ENCODE assay signal across 11 mouse cellular contexts in the genomic region with DNA sequence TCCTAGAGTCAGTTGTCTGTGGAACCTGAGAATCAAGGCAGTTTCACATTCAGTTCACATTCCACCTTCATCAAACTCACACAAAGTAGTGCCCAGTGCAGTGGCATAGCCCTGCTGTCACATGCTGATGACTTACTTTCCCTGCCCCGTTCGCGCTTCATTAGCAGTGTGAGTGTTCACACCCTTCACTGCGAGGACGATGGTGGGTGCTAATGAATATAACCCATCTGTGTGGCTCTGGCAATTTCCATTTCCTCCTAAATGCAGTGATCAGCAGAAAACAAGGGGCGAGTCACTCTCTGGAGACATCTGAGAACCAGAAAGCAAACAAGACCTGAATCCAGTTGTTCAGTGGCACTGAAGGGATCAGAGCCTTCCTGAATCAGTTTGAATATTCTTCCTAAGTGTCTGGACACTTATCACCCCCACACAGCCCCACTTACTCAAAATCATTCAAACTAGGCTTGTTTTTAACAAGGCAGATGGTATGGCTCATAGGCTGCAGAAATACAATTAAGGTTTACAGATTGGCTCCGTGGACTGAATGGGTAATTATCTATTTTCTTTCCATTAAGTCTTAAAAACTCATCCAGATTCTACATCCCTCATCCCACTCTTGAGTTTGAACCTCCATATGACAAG.
DNase-seq lines count a peak whose midpoint lies in the region; ATAC-seq lines count a peak whose summit lies in the region.
"Had no signal": no experiment of that assay in that cellular context is flagged by ENCODE, and none has a peak within 500 bp of the region (broad histone marks: within the 10 kb centered on the region; RNA-seq: fewer than 3 reads in every experiment).

No protein-coding gene starts in this region.

- no peak overlapping the region for H3K9ac ChIP-seq in kidney, embryonic 15.5 days
- no peak overlapping the region for H3K9ac ChIP-seq in kidney, embryonic 16.5 days (replicated peaks; ENCODE audit: low read length)
- H3K9ac ChIP-seq in hindbrain, embryonic 14.5 days = no peak overlapping the region
- no peak overlapping the region for H3K9ac ChIP-seq in neural tube, embryonic 14.5 days (replicated peaks; ENCODE audit: low read depth, low read length)
- H3K9ac ChIP-seq: embryonic facial prominence, embryonic 15.5 days; limb, embryonic 13.5 days had no signal

- 0 out of 2 replicates have a peak, but pooled peaks have one; percentile 18 for ATAC-seq in kidney, embryonic 15.5 days (replicated peaks; ENCODE audit: low FRiP score)
- no peak; the same call in 1 of the 2 replicates for ATAC-seq in kidney, embryonic 16.5 days (ENCODE audit: low FRiP score, low TSS enrichment)
- ATAC-seq in hindbrain, embryonic 14.5 days (ENCODE audit: low FRiP score) = peak; percentile 60; the same call in 1 of the 2 replicates
- ATAC-seq in neural tube, embryonic 14.5 days (ENCODE audit: low read depth) = peak; percentile 52; the same call in 1 of the 2 replicates

- no peak overlapping the region for H3K4me3 ChIP-seq in kidney, embryonic 15.5 days (replicated peaks)
- H3K4me3 ChIP-seq in kidney, embryonic 16.5 days (ENCODE audit: low read length) = no peak overlapping the region
- no peak overlapping the region for H3K4me3 ChIP-seq in forebrain, embryonic 10.5 days
- no peak overlapping the region for H3K4me3 ChIP-seq in hindbrain, embryonic 14.5 days (replicated peaks; ENCODE audit: low read length)
- no peak overlapping the region for H3K4me3 ChIP-seq in neural tube, embryonic 14.5 days (ENCODE audit: low read depth, low read length)
- H3K4me3 ChIP-seq: embryonic facial prominence, embryonic 15.5 days; limb, embryonic 13.5 days; myocyte had no signal

- WGBS in kidney, embryonic 15.5 days = 32% methylated on average over 7 of the region's 7 CpGs
- WGBS in kidney, embryonic 16.5 days = 31% methylated on average over 7 of the region's 7 CpGs
- WGBS in forebrain, embryonic 10.5 days = 73% methylated on average over 7 of the region's 7 CpGs
- 30% methylated on average over 7 of the region's 7 CpGs for WGBS in hindbrain, embryonic 14.5 days
- WGBS in neural tube, embryonic 14.5 days = 28% methylated on average over 7 of the region's 7 CpGs

- no peaks in the 10 kb centered on the region for H3K9me3 ChIP-seq in kidney, embryonic 15.5 days (replicated peaks)
- H3K9me3 ChIP-seq in kidney, embryonic 16.5 days (ENCODE audit: low read length) = no peaks in the 10 kb centered on the region
- no peaks in the 10 kb centered on the region for H3K9me3 ChIP-seq in forebrain, embryonic 10.5 days
- no peaks in the 10 kb centered on the region for H3K9me3 ChIP-seq in hindbrain, embryonic 14.5 days (ENCODE audit: control insufficient read depth, low read length)
- no peaks in the 10 kb centered on the region for H3K9me3 ChIP-seq in neural tube, embryonic 14.5 days (ENCODE audit: control insufficient read depth, low read length)
- H3K9me3 ChIP-seq: embryonic facial prominence, embryonic 15.5 days; limb, embryonic 13.5 days had no signal

- no peaks in the 10 kb centered on the region for H3K36me3 ChIP-seq in kidney, embryonic 15.5 days
- no peaks in the 10 kb centered on the region for H3K36me3 ChIP-seq in kidney, embryonic 16.5 days (ENCODE audit: insufficient read depth, low read length)
- H3K36me3 ChIP-seq in forebrain, embryonic 10.5 days (replicated peaks) = no peaks in the 10 kb centered on the region
- H3K36me3 ChIP-seq in hindbrain, embryonic 14.5 days (replicated peaks; ENCODE audit: control insufficient read depth, insufficient read depth) = no peaks in the 10 kb centered on the region
- H3K36me3 ChIP-seq in neural tube, embryonic 14.5 days (ENCODE audit: control insufficient read depth, insufficient read depth, low read length) = no peaks in the 10 kb centered on the region
- H3K36me3 ChIP-seq: embryonic facial prominence, embryonic 15.5 days; limb, embryonic 13.5 days had no signal

- H3K4me1 ChIP-seq in kidney, embryonic 15.5 days = 0 out of 2 replicates have a peak, but pooled peaks cover 5% of the 10 kb centered on the region
- 0 out of 2 replicates have a peak, but pooled peaks cover 3% of the 10 kb centered on the region for H3K4me1 ChIP-seq in kidney, embryonic 16.5 days (ENCODE audit: insufficient read depth, low read length)
- peaks cover 38% of the 10 kb centered on the region for H3K4me1 ChIP-seq in forebrain, embryonic 10.5 days
- H3K4me1 ChIP-seq in hindbrain, embryonic 14.5 days (replicated peaks; ENCODE audit: control insufficient read depth, insufficient read depth, low read length) = peaks cover 22% of the 10 kb centered on the region
- H3K4me1 ChIP-seq in neural tube, embryonic 14.5 days (ENCODE audit: control insufficient read depth, insufficient read depth, low read length) = peaks cover 8% of the 10 kb centered on the region
- H3K4me1 ChIP-seq: embryonic facial prominence, embryonic 15.5 days had no signal

- intact Hi-C loops in left cerebral cortex, postnatal 25 days (cut with DNase I) = no loop called here

- DNase-seq in forebrain, embryonic 10.5 days (ENCODE audit: extremely low spot score, low spot score) = no peak
- no peak for DNase-seq in hindbrain, embryonic 14.5 days (ENCODE audit: low spot score)
- no peak for DNase-seq in left cerebral cortex, postnatal 25 days (ENCODE audit: low spot score in 2 of 2)
- no peak for DNase-seq in spleen, postnatal 36 days (ENCODE audit: low spot score in 2 of 2)

- no peak overlapping the region for H3K27ac ChIP-seq in kidney, embryonic 15.5 days
- no peak overlapping the region for H3K27ac ChIP-seq in kidney, embryonic 16.5 days (ENCODE audit: low read length)
- H3K27ac ChIP-seq in forebrain, embryonic 10.5 days = peak overlapping the region; percentile 67; the same call in 1 of the 2 replicates
- peak overlapping the region; percentile 78 for H3K27ac ChIP-seq in hindbrain, embryonic 14.5 days
- peak overlapping the region; percentile 60; the same call in 1 of the 2 replicates for H3K27ac ChIP-seq in neural tube, embryonic 14.5 days (ENCODE audit: low read depth, low read length)
- H3K27ac ChIP-seq: embryonic facial prominence, embryonic 15.5 days; limb, embryonic 13.5 days; stomach, postnatal 0 days had no signal

- no peak overlapping the region for H3K4me2 ChIP-seq in kidney, embryonic 15.5 days
- H3K4me2 ChIP-seq in kidney, embryonic 16.5 days (replicated peaks; ENCODE audit: low read depth, low read length) = no peak overlapping the region
- no peak overlapping the region for H3K4me2 ChIP-seq in hindbrain, embryonic 14.5 days (replicated peaks)
- no peak overlapping the region for H3K4me2 ChIP-seq in neural tube, embryonic 14.5 days (ENCODE audit: low read depth, low read length)
- H3K4me2 ChIP-seq: embryonic facial prominence, embryonic 15.5 days; limb, embryonic 13.5 days had no signal

- no peaks in the 10 kb centered on the region for H3K27me3 ChIP-seq in kidney, embryonic 15.5 days
- no peaks in the 10 kb centered on the region for H3K27me3 ChIP-seq in kidney, embryonic 16.5 days (ENCODE audit: insufficient read depth, low read length)
- H3K27me3 ChIP-seq in forebrain, embryonic 10.5 days (ENCODE audit: poor library complexity, severe bottlenecking) = no peaks in the 10 kb centered on the region
- H3K27me3 ChIP-seq in hindbrain, embryonic 14.5 days (ENCODE audit: control insufficient read depth, insufficient read depth, low read length) = no peaks in the 10 kb centered on the region
- H3K27me3 ChIP-seq in neural tube, embryonic 14.5 days (ENCODE audit: control insufficient read depth, insufficient read depth, low read length) = no peaks in the 10 kb centered on the region
- H3K27me3 ChIP-seq: embryonic facial prominence, embryonic 15.5 days; limb, embryonic 13.5 days had no signal

Comparison
In these comparisons a context has a peak if more than half of its experiments do, and no peak if none do; other contexts are left out.
1. H3K27ac ChIP-seq: peak in forebrain, embryonic 10.5 days (single experiment), hindbrain, embryonic 14.5 days (single experiment) and neural tube, embryonic 14.5 days (single experiment); none in kidney, embryonic 15.5 days (single experiment) and kidney, embryonic 16.5 days (single experiment).